Mouse (Mus musculus) naive thymus-derived CD4-positive, alpha-beta T cell, adult 5 months (primary cell): ENCODE measurements around the gene Hcst. TPM values are rescaled to one million over a fixed set of nuclear protein-coding genes. Genes with fewer than 3 reads are reported as not detected.

Experiments used
- polyA plus RNA-seq: library from polyadenylated mRNA; unstranded; fragments of 100-300 nt; shearing (Covaris generic); gene quantifications from one replicate; pipeline ENCODE4 v1.2.1, GENCODE M21; 2017

The Hcst gene
- polyA plus RNA-seq: 367 TPM

DNA sequence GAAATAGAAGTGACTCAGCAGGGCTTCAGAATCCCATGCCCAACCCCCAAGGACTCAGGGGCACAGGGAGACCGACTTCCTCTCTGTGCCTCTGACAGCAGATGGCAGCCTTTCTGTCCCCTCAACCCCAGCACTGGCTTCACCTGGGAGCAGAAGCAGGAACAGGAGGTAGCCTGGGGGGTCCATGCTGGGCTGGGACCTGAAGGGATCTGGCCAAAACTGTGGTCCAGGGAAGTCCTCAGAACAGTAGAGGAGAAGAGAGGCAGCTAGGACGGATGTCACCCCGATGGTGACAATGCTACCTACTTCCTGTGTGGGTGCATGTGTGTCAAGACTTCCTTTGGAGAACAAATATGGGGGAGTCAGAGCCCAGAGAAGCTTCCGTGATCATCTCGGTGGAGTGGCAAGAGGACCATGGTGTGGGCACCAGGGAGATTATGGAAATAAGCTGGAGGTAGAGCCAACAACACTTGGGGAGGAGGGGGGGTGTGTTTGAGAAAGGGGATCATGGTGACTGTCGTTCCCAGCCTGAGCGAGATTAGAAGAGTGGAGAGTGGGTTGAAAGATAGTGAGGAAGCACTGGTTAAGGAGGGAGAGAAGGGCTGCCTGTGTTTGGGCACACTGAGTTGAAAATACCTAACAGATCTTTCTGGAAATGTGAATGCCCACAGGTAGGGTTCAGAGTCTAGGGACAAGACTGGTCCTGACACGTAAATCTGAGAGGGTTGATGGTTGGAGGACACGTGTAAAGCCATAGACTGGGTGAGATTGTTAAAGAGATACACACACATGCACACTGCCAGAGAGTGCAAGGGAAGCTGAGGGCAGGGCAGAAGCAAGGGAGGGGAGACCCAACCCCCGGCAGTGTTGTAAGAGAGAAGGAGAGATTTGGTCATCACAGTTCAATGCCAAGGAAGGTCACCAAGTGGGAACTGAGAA is at the start of gene Hcst:
TSS of gene Hcst (minus strand) at position 294 of the 939 bp plus-strand sequence.

DNA sequence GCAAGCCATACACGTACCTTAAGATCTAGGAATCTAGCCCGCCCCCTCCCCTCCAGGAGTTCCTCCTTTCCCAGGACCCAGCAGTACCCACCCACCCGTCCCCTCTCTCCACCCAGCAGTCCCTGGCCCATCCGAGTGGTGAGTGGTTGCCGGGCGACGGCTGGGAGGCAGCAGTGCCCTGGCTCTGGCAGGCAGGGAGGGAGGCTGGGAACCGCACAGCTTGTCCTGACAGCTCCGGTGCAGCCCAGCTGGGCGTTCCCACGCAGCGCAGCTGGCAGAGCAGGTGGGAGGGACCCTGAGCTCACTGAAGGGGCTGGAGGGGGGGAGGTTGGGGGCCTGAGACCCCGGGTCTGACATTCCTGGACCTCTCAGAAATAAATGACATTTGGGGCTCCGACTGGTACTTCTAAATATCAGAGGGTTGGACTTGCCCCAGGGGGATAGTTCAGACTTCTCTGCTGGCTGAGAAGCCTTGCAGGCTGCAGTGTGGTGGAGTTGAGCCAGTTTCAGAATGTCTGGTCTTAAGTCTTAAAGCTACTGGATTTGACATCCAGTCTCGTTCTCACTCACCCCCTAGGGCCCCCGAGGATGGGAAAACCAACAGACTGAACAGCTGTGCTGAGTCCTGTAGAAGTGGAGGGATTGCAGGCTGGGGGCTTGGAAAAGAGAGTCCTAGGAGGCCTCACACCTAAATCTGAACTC is 38.1 kb upstream of the Hcst start, which contains the start of the genes Kirrel2 and Nphs1:
TSS of gene Kirrel2 (minus strand) at position 62 of the 702 bp plus-strand sequence.
TSS of gene Nphs1 (plus strand) at position 687 of the 702 bp plus-strand sequence.

DNA sequence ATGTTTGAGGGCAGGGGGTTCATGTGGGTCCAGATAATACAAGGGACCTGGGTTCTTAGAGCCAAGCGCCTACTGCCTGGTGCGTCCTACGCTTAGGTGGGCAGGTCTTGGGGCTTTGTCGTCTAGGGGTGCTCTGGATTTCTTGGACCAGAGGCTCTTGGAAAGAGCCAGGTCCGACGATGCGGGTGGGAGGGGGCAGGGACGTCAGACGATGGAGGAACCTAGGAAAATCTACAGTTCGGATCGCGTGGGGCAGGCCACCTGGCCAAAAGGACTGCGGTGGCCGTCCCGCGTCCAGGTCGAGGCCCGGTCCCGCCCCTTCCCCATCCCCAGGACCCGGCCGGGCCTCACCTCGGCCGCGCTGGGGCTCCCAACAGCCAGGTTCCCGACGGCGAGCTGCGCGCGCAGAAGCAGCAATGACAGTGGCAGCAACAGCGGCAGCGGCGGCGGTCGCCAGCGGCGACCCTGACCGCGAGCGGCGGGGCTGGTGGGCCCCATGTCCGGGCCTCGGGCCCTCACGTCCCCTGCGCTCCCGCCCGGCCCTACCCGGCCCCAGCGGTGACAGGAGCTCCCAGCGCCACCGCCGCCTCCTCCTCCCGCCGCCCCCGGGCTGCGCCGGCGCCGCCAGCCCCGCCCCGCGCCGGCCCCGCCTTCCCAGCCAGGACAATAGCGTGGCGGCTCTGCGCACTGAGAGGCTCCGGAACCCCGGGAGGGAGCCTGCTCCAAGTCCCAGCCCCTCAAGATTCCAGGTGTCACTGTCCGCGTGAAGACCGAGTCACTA is 25.5 kb upstream of the Hcst start, which contains the start of gene Aplp1:
TSS of gene Aplp1 (minus strand) at position 565 of the 781 bp plus-strand sequence.

DNA sequence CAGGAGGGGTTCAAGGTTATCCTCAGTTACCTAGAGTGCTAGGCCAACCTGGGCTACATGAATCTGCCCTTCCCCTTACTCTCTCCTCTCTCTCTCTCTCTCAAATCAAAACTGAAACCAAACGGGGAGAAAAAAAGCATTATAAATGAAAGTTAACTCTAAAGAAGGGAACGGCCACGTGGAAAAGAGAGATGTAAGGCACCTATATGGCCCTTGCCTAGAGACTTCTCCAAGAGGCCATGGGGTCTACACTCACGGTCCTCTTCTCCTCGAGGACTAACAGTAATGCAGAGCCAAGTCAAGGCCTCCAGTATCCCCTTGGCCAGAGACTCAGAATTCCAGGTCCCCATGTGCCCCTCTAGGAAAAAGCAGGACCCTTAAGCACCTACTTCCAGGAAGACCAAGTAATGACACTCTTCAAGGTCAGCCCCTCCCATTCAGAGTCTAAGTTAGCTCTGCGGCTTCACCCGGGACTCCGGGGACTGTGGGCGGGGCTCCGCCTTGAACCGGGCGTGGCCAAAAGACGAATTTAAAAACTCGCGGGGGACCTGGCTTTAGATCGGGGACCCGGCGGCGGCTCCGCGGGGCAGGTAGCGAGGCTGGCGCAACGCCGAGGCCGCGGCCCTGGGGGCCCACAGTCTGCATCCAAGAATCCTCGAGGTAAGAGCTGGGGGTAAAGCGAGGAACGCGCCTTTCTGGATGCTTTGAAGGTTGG is 1.7 kb upstream of the Hcst start, which contains the start of gene Nfkbid:
TSS of gene Nfkbid (plus strand) at position 558 of the 715 bp plus-strand sequence.

DNA sequence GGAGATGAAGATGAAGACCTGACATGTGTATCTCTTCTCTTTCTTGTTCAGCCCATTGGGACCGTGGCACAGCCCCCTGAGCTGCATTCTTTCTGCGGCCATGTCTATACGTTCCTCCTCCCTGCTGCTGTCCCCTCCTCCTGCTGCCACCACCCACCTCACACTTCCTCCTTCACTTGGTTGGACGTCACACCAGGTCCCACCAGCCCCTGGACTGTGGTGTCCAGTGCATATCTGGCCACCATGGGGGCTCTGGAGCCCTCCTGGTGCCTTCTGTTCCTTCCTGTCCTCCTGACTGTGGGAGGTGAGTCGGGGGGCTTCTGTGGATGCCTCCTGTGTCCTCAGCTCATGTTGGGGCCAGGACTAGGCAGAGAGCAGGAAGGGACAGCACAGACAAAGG is 6.1 kb downstream of the Hcst start, which contains the start of gene Tyrobp:
TSS of gene Tyrobp (plus strand) at position 165 of the 400 bp plus-strand sequence.

Other genes starting within 250 kb of the Hcst start
- not detected for gene Cox7a1, start 235.7 kb downstream of the Hcst start, polyA plus RNA-seq
- gene Capns1, start 221.0 kb downstream of the Hcst start, polyA plus RNA-seq: 52.2 TPM
- gene Polr2i, start 187.9 kb downstream of the Hcst start, polyA plus RNA-seq: 27.8 TPM
- gene Tbcb, start 187.6 kb downstream of the Hcst start, polyA plus RNA-seq: 34.7 TPM
- gene Ovol3, start 184.1 kb downstream of the Hcst start, polyA plus RNA-seq: not detected
- 1.0 TPM for gene Thap8, start 139.8 kb downstream of the Hcst start, polyA plus RNA-seq
- 5.2 TPM for gene Wdr62, start 139.4 kb downstream of the Hcst start, polyA plus RNA-seq
- gene Clip3, start 128.1 kb downstream of the Hcst start, polyA plus RNA-seq: not detected
- 92.8 TPM for gene Alkbh6, start 111.1 kb downstream of the Hcst start, polyA plus RNA-seq
- 6.1 TPM for gene Syne4, start 105.0 kb downstream of the Hcst start, polyA plus RNA-seq
- not detected for gene E130208F15Rik, start 98.1 kb downstream of the Hcst start, polyA plus RNA-seq
- 24.2 TPM for gene Sdhaf1, start 96.0 kb downstream of the Hcst start, polyA plus RNA-seq
- gene Lrfn3, start 57.1 kb downstream of the Hcst start, polyA plus RNA-seq: not detected
- not detected for gene Tyrobp, start 6.1 kb downstream of the Hcst start, polyA plus RNA-seq
- gene Nfkbid, start 1.9 kb upstream of the Hcst start, polyA plus RNA-seq: 181 TPM
- gene Aplp1, start 25.7 kb upstream of the Hcst start, polyA plus RNA-seq: 3.6 TPM
- not detected for gene Kirrel2, start 37.8 kb upstream of the Hcst start, polyA plus RNA-seq
- gene Nphs1, start 38.5 kb upstream of the Hcst start, polyA plus RNA-seq: not detected
- not detected for gene Prodh2, start 73.8 kb upstream of the Hcst start, polyA plus RNA-seq
- 1.2 TPM for gene Arhgap33, start 115.2 kb upstream of the Hcst start, polyA plus RNA-seq
- 5.3 TPM for gene Hspb6, start 132.3 kb upstream of the Hcst start, polyA plus RNA-seq
- gene Proser3, start 132.4 kb upstream of the Hcst start, polyA plus RNA-seq: 4.3 TPM
- 53.4 TPM for gene Lin37, start 140.0 kb upstream of the Hcst start, polyA plus RNA-seq
- 85.7 TPM for gene U2af1l4, start 143.4 kb upstream of the Hcst start, polyA plus RNA-seq
- 68.6 TPM for gene Gm49396, start 143.5 kb upstream of the Hcst start, polyA plus RNA-seq
- gene Psenen, start 143.8 kb upstream of the Hcst start, polyA plus RNA-seq: 168 TPM
- 38.1 TPM for gene Igflr1, start 145.6 kb upstream of the Hcst start, polyA plus RNA-seq
- 16.1 TPM for gene Kmt2b, start 168.9 kb upstream of the Hcst start, polyA plus RNA-seq
- gene Zbtb32, start 179.1 kb upstream of the Hcst start, polyA plus RNA-seq: 1.1 TPM
- gene Upk1a, start 193.0 kb upstream of the Hcst start, polyA plus RNA-seq: 0.49 TPM
- 305 TPM for gene Cox6b1, start 206.3 kb upstream of the Hcst start, polyA plus RNA-seq
- not detected for gene Etv2, start 216.0 kb upstream of the Hcst start, polyA plus RNA-seq
- gene Rbm42, start 230.5 kb upstream of the Hcst start, polyA plus RNA-seq: 214 TPM
- 42.8 TPM for gene Haus5, start 245.1 kb upstream of the Hcst start, polyA plus RNA-seq